Mouse (Mus musculus) spleen, adult 2 months (tissue): ENCODE measurements around the gene Aqp12.

ENCODE experiments used
- CTCF ChIP-seq: fragments of 200-500 bp; IDR thresholded peaks from 2 replicates; pipeline ENCODE4 v1.5.1; 2011; ENCODE audit warnings: mild to moderate bottlenecking, inconsistent platforms; ENCODE audit not compliant: insufficient read depth, insufficient read length, insufficient replicate concordance; ENCODE audit errors: extremely low read depth
- POLR2A ChIP-seq: fragments of 200-500 bp; IDR thresholded peaks from 2 replicates; pipeline ENCODE4 v1.6.1; 2011; ENCODE audit warnings: low read depth, low read length, inconsistent platforms

- TF ChIP-seq CTCF, result no peak
- TF ChIP-seq POLR2A, result no peak
Measured at GRCm38 (mm10) chr1:92982931-92983605, 23.1 kb upstream of the Aqp12 start.
